Mouse (Mus musculus): ENCODE measurements around the gene Med12l. TPM values are rescaled to one million over a fixed set of nuclear protein-coding genes. Genes with fewer than 3 reads are reported as not detected.

Gene Med12l
- polyA plus RNA-seq, 1 experiment: 0.01 TPM

GRCm38 (mm10) chr3:59024531-59025192, 19.0 kb downstream of the Med12l start:
- H3K4me3 ChIP-seq: no peak overlapping the region
- H3K4me2 ChIP-seq (ENCODE audit: low read depth): no peak overlapping the region
- no peak overlapping the region for H3ac ChIP-seq (ENCODE audit: control insufficient read depth, insufficient read length)
- H3K79me2 ChIP-seq (ENCODE audit: control insufficient read depth, insufficient read depth): no peaks in the 10 kb centered on the region
- TF ChIP-seq REST (IDR thresholded peaks at IDR 0.05; ENCODE audit: insufficient read depth, insufficient read length): no peak
- TF ChIP-seq CEBPB (IDR thresholded peaks at IDR 0.05; ENCODE audit: insufficient read depth, poor library complexity, severe bottlenecking): no peak
- TF ChIP-seq USF1 (IDR thresholded peaks at IDR 0.05; ENCODE audit: low read depth): no peak
- TF ChIP-seq TCF12 (IDR thresholded peaks at IDR 0.05; ENCODE audit: insufficient read depth, poor library complexity, severe bottlenecking): no peak
- no peak for TF ChIP-seq SRF (IDR thresholded peaks at IDR 0.05; ENCODE audit: control insufficient read depth, insufficient read length, low read depth)
- TF ChIP-seq MYOD1 (IDR thresholded peaks at IDR 0.05; ENCODE audit: control insufficient read depth in 1 of 3, insufficient read length in 2 of 3, low read depth in 2 of 3): no peak
- TF ChIP-seq MAX (IDR thresholded peaks at IDR 0.05; ENCODE audit: low read depth): no peak
- no peak for TF ChIP-seq MYOG (IDR thresholded peaks at IDR 0.05; ENCODE audit: control insufficient read depth in 1 of 3, insufficient read depth in 1 of 3, insufficient read length in 2 of 3, low read depth in 2 of 3)
- no peak for TF ChIP-seq POLR2AphosphoS2 (IDR thresholded peaks at IDR 0.05; ENCODE audit: insufficient read length, low read depth)
- no peak for TF ChIP-seq TCF3 (IDR thresholded peaks at IDR 0.05; ENCODE audit: insufficient read length, low read depth)
- no peak for TF ChIP-seq POLR2A (IDR thresholded peaks at IDR 0.05; ENCODE audit: insufficient read length, low read depth)
- no peak for TF ChIP-seq E2F4 (IDR thresholded peaks at IDR 0.05; ENCODE audit: insufficient read depth)
- no peaks in the 10 kb centered on the region for H3K27me3 ChIP-seq (ENCODE audit: control insufficient read depth, insufficient read depth, insufficient read length)
- no peaks in the 10 kb centered on the region for H3K36me3 ChIP-seq (ENCODE audit: control insufficient read depth, insufficient read depth)

GRCm38 (mm10) chr3:59025193-59025535, 19.5 kb downstream of the Med12l start:
- Histone ChIP-seq H3K4me3 (no peak overlapping the region), H3K4me2 (ENCODE audit: low read depth) (no peak overlapping the region), H3K36me3 (ENCODE audit: control insufficient read depth, insufficient read depth) (no peaks in the 10 kb centered on the region), H3K27me3 (ENCODE audit: control insufficient read depth, insufficient read depth, insufficient read length) (no peaks in the 10 kb centered on the region), H3K79me2 (ENCODE audit: control insufficient read depth, insufficient read depth) (no peaks in the 10 kb centered on the region), H3ac (ENCODE audit: control insufficient read depth, insufficient read length) (no peak overlapping the region)
- TF ChIP-seq TCF12 (IDR thresholded peaks at IDR 0.05; ENCODE audit: insufficient read depth, poor library complexity, severe bottlenecking) (no peak), TCF3 (IDR thresholded peaks at IDR 0.05; ENCODE audit: insufficient read length, low read depth) (no peak), E2F4 (IDR thresholded peaks at IDR 0.05; ENCODE audit: insufficient read depth) (no peak), MYOG (IDR thresholded peaks at IDR 0.05; ENCODE audit: control insufficient read depth in 1 of 3, insufficient read depth in 1 of 3, insufficient read length in 2 of 3, low read depth in 2 of 3) (no peak), POLR2A (IDR thresholded peaks at IDR 0.05; ENCODE audit: insufficient read length, low read depth) (no peak), POLR2AphosphoS2 (IDR thresholded peaks at IDR 0.05; ENCODE audit: insufficient read length, low read depth) (no peak), MAX (IDR thresholded peaks at IDR 0.05; ENCODE audit: low read depth) (no peak), USF1 (IDR thresholded peaks at IDR 0.05; ENCODE audit: low read depth) (no peak), SRF (IDR thresholded peaks at IDR 0.05; ENCODE audit: control insufficient read depth, insufficient read length, low read depth) (no peak), REST (IDR thresholded peaks at IDR 0.05; ENCODE audit: insufficient read depth, insufficient read length) (no peak), MYOD1 (IDR thresholded peaks at IDR 0.05; ENCODE audit: control insufficient read depth in 1 of 3, insufficient read length in 2 of 3, low read depth in 2 of 3) (no peak), CEBPB (IDR thresholded peaks at IDR 0.05; ENCODE audit: insufficient read depth, poor library complexity, severe bottlenecking) (no peak)

- TF ChIP-seq MAX (IDR thresholded peaks at IDR 0.05; ENCODE audit: low read depth): no peak
- H3K4me3 ChIP-seq: no peak overlapping the region
- no peak overlapping the region for H3ac ChIP-seq (ENCODE audit: control insufficient read depth, insufficient read length)
- no peaks in the 10 kb centered on the region for H3K36me3 ChIP-seq (ENCODE audit: control insufficient read depth, insufficient read depth)
- no peak overlapping the region for H3K4me2 ChIP-seq (ENCODE audit: low read depth)
- no peaks in the 10 kb centered on the region for H3K79me2 ChIP-seq (ENCODE audit: control insufficient read depth, insufficient read depth)
- no peaks in the 10 kb centered on the region for H3K27me3 ChIP-seq (ENCODE audit: control insufficient read depth, insufficient read depth, insufficient read length)
Measured at GRCm38 (mm10) chr3:59028696-59029095, 23.1 kb downstream of the Med12l start.

- no peaks in the 10 kb centered on the region for H3K36me3 ChIP-seq (ENCODE audit: control insufficient read depth, insufficient read depth)
- no peaks in the 10 kb centered on the region for H3K27me3 ChIP-seq (ENCODE audit: control insufficient read depth, insufficient read depth, insufficient read length)
- no peak overlapping the region for H3K4me2 ChIP-seq (ENCODE audit: low read depth)
- H3K79me2 ChIP-seq (ENCODE audit: control insufficient read depth, insufficient read depth): no peaks in the 10 kb centered on the region
- H3ac ChIP-seq (ENCODE audit: control insufficient read depth, insufficient read length): no peak overlapping the region
- TF ChIP-seq POLR2A (IDR thresholded peaks at IDR 0.05; ENCODE audit: insufficient read length, low read depth) (no peak), REST (IDR thresholded peaks at IDR 0.05; ENCODE audit: insufficient read depth, insufficient read length) (no peak), POLR2AphosphoS2 (IDR thresholded peaks at IDR 0.05; ENCODE audit: insufficient read length, low read depth) (no peak), CEBPB (IDR thresholded peaks at IDR 0.05; ENCODE audit: insufficient read depth, poor library complexity, severe bottlenecking) (no peak), MYOD1 (IDR thresholded peaks at IDR 0.05; ENCODE audit: control insufficient read depth in 1 of 3, insufficient read length in 2 of 3, low read depth in 2 of 3) (no peak), TCF3 (IDR thresholded peaks at IDR 0.05; ENCODE audit: insufficient read length, low read depth) (no peak), TCF12 (IDR thresholded peaks at IDR 0.05; ENCODE audit: insufficient read depth, poor library complexity, severe bottlenecking) (no peak), MYOG (IDR thresholded peaks at IDR 0.05; ENCODE audit: control insufficient read depth in 1 of 3, insufficient read depth in 1 of 3, insufficient read length in 2 of 3, low read depth in 2 of 3) (no peak), USF1 (IDR thresholded peaks at IDR 0.05; ENCODE audit: low read depth) (no peak), MAX (IDR thresholded peaks at IDR 0.05; ENCODE audit: low read depth) (no peak), E2F4 (IDR thresholded peaks at IDR 0.05; ENCODE audit: insufficient read depth) (no peak), SRF (IDR thresholded peaks at IDR 0.05; ENCODE audit: control insufficient read depth, insufficient read length, low read depth) (no peak)
- H3K4me3 ChIP-seq: no peak overlapping the region
Measured at GRCm38 (mm10) chr3:59030986-59031385, 25.4 kb downstream of the Med12l start.

GRCm38 (mm10) chr3:59041487-59041886, 35.9 kb downstream of the Med12l start:
- no peaks in the 10 kb centered on the region for H3K79me2 ChIP-seq (ENCODE audit: control insufficient read depth, insufficient read depth)
- no peak overlapping the region for H3K4me3 ChIP-seq
- H3K27me3 ChIP-seq (ENCODE audit: control insufficient read depth, insufficient read depth, insufficient read length): no peaks in the 10 kb centered on the region
- H3ac ChIP-seq (ENCODE audit: control insufficient read depth, insufficient read length): no peak overlapping the region
- no peak overlapping the region for H3K4me2 ChIP-seq (ENCODE audit: low read depth)
- TF ChIP-seq E2F4 (IDR thresholded peaks at IDR 0.05; ENCODE audit: insufficient read depth): no peak
- H3K36me3 ChIP-seq (ENCODE audit: control insufficient read depth, insufficient read depth): no peaks in the 10 kb centered on the region
